Mouse (Mus musculus): ENCODE data around the gene Adat1. TPM values are rescaled to one million over a fixed set of nuclear protein-coding genes. Genes with fewer than 3 reads are reported as not detected.

The Adat1 gene
- polyA plus RNA-seq, 1 experiment from 2014 or later = 7.6 TPM

DNA sequence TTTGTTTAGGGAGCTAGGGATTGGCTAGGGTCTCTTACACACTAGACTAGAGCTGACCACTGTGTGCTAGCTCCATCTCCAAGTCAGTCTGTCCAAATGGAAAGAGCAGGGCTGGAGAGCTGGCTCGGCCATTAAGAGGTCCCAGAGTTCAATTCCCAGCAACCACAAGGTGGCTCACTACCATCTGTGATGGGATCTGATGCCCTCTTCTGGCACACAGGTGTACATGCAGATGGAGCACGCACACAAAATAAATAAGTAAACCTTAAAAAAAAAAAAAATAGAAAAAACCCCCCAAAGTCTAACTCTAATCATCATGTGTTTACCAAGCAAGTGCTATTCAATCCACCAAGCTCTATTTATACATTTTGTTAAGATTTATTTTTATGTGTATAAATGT lies 72.4 kb downstream of the Adat1 start:
- WGBS = 85% methylated on average over 2 of the region's 2 CpGs
- Histone ChIP-seq H3K4me1 (ENCODE audit: control insufficient read depth, insufficient read depth, low read length) (no peaks in the 10 kb centered on the region; the same call in 1 of the 2 replicates), H3K36me3 (ENCODE audit: control insufficient read depth, insufficient read depth, low read length) (peaks cover 3% of the 10 kb centered on the region; the same call in 1 of the 2 replicates), H3K9me3 (ENCODE audit: control insufficient read depth, low read length) (no peaks in the 10 kb centered on the region), H3K9ac (ENCODE audit: low read depth, low read length) (no peak overlapping the region), H3K4me3 (ENCODE audit: low read length) (no peak overlapping the region), H3K27me3 (replicated peaks; ENCODE audit: control insufficient read depth, insufficient read depth, low read length) (no peaks in the 10 kb centered on the region), H3K4me2 (ENCODE audit: low read depth, low read length) (no peak overlapping the region), H3K27ac (ENCODE audit: low read length) (no peak overlapping the region)
- no peak for ATAC-seq

Other genes with a start within 250 kb of the Adat1 start
- gene Bcar1, start 248.5 kb downstream of the Adat1 start, polyA plus RNA-seq (2015; fragmentation: Nextera tagmentation; extraction: Ambion mirVana) = 44.6 and 48.5 TPM in 2 replicates
- 156 and 179 TPM in 2 replicates for gene Cfdp1, start 138.0 kb downstream of the Adat1 start, polyA plus RNA-seq (2015; fragmentation: Nextera tagmentation; extraction: Ambion mirVana)
- gene Tmem170, start 115.6 kb downstream of the Adat1 start, polyA plus RNA-seq (2015; fragmentation: Nextera tagmentation; extraction: Ambion mirVana) = 14.9 and 15.7 TPM in 2 replicates
- 0.97 and 1.4 TPM in 2 replicates for gene Chst5, start 81.9 kb downstream of the Adat1 start, polyA plus RNA-seq (2015; fragmentation: Nextera tagmentation; extraction: Ambion mirVana)
- gene Tmem231, start 58.4 kb downstream of the Adat1 start, polyA plus RNA-seq (2015; fragmentation: Nextera tagmentation; extraction: Ambion mirVana) = 8.6 and 8.9 TPM in 2 replicates
- 208 and 212 TPM in 2 replicates for gene Gabarapl2, start 51.6 kb downstream of the Adat1 start, polyA plus RNA-seq (2015; fragmentation: Nextera tagmentation; extraction: Ambion mirVana)
- 157 and 169 TPM in 2 replicates for gene Kars, start 19.0 kb upstream of the Adat1 start, polyA plus RNA-seq (2015; fragmentation: Nextera tagmentation; extraction: Ambion mirVana)
- 18.4 and 20.0 TPM in 2 replicates for gene Terf2ip, start 19.1 kb upstream of the Adat1 start, polyA plus RNA-seq (2015; fragmentation: Nextera tagmentation; extraction: Ambion mirVana)
- 0.31 and 0.54 TPM in 2 replicates for gene Gm6793, start 22.7 kb upstream of the Adat1 start, polyA plus RNA-seq (2015; fragmentation: Nextera tagmentation; extraction: Ambion mirVana)

Measured in intestine, embryonic 16.5 days (tissue).